Mouse (Mus musculus): ENCODE data around the gene Myom3. TPM values are rescaled to one million over a fixed set of nuclear protein-coding genes. Genes with fewer than 3 reads are reported as not detected.
A peak's percentile ranks its signal among the peaks of the same experiment; 100 is the strongest.

Gene Myom3
- polyA plus RNA-seq, 1 experiment from 2014 or later = not detected

DNA sequence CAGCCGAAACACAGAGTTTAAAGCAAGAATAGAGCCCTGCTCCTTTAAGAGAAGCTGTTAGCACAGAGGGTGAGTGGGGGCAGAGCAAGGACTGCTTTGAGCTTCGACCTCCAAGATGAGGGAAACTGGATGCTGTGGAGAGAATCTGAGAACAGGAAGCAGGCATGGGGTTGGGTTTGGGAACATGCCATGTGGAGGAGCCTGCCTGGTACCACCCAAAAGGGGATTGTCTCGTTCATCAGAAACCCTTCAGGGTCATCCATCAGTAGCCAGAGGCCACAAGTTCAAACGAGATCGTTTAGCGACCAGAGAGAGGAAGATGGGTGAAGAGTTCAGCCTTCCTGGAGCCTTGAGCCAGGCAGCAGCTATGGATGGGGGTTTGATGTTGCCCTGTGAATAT is 16.0 kb upstream of the Myom3 start:
- Histone ChIP-seq H3K4me2 (no peak overlapping the region), H3K4me3 (ENCODE audit: low read depth, low read length) (no peak overlapping the region), H3K9me3 (ENCODE audit: low read depth, low read length) (no peaks in the 10 kb centered on the region), H3K27ac (ENCODE audit: low read depth) (no peak overlapping the region), H3K9ac (no peak overlapping the region), H3K36me3 (ENCODE audit: insufficient read depth) (no peaks in the 10 kb centered on the region), H3K4me1 (ENCODE audit: insufficient read depth) (peaks cover 12% of the 10 kb centered on the region; the same call in 1 of the 2 replicates), H3K27me3 (ENCODE audit: insufficient read depth, low read length) (no peaks in the 10 kb centered on the region; the same call in 1 of the 2 replicates)
- 17% methylated on average over 6 of the region's 6 CpGs for WGBS
- DNase-seq = peak; percentile 7
- ATAC-seq (ENCODE audit: insufficient read depth) = no peak
- TF ChIP-seq CTCF (IDR thresholded peaks at IDR 0.05; ENCODE audit: low read depth) = no peak

DNA sequence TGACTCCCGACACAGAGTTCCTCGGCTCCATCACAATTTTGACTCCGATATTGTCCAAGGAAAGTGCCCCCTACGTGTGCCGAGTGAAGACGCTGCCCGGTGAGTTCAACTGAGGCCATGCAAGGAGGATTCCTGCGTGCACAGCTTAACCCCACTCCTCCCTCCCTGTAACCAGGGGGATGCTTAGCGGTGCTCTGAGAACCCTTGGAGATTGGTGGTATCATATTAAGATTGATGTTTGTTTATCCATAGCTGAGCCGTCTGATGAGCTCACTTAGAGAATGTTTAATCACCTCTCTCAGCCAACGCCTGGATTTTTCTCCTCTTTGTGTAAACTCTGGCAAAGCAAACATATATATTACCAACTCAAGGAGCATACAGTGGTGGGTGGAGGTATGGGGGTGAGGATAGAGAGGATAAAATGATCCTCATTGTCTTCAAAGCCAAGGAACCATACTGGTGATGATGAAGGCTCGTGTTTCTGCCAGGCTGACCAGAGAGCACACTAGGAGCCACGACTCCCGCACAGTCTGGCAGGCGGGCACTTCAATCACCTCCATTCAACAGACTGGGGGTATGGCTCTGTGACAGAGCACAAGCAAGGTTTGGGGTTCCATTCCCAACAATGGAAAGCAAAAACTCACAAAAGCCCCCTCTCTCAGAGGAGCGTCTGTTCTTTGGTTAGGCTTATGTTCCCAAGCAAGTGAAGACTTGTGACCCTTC is 14.6 kb upstream of the Myom3 start:
- peak; percentile 49; the same call in 1 of the 2 replicates for ATAC-seq (ENCODE audit: insufficient read depth)
- no peak overlapping the region for H3K27ac ChIP-seq (ENCODE audit: low read depth)
- 10% methylated on average over 16 of the region's 16 CpGs for WGBS
- H3K9ac ChIP-seq = no peak overlapping the region
- peaks cover 12% of the 10 kb centered on the region; the same call in 1 of the 2 replicates for H3K4me1 ChIP-seq (ENCODE audit: insufficient read depth)
- no peaks in the 10 kb centered on the region for H3K36me3 ChIP-seq (ENCODE audit: insufficient read depth)
- H3K9me3 ChIP-seq (ENCODE audit: low read depth, low read length) = no peaks in the 10 kb centered on the region
- DNase-seq = peak; percentile 21
- no peak for TF ChIP-seq CTCF (IDR thresholded peaks at IDR 0.05; ENCODE audit: low read depth)
- no peak overlapping the region for H3K4me2 ChIP-seq
- H3K27me3 ChIP-seq (ENCODE audit: insufficient read depth, low read length) = no peaks in the 10 kb centered on the region; the same call in 1 of the 2 replicates
- no peak overlapping the region for H3K4me3 ChIP-seq (ENCODE audit: low read depth, low read length)

DNA sequence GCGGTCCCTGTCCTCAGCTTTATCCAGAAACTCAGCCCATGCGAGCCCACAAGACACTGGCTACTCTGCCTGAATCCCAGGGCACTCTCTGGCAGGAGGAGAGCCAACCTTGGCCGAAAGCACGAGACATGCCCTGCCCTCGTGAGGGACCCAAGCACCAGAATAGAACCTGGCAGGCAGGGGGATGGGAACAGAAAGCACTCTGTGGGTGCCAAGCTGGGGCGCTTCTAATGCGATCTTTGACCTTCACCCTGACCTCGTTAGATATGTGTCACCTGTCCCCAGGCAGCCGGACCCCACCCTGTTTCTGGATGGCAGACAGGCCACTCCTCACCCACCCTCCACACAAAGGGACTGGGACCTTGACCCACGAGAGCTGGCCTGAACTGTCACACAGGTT is 13.9 kb upstream of the Myom3 start:
- no peak for ATAC-seq (ENCODE audit: insufficient read depth)
- Histone ChIP-seq H3K36me3 (ENCODE audit: insufficient read depth) (no peaks in the 10 kb centered on the region), H3K27ac (ENCODE audit: low read depth) (no peak overlapping the region), H3K4me2 (no peak overlapping the region), H3K4me1 (ENCODE audit: insufficient read depth) (peaks cover 12% of the 10 kb centered on the region; the same call in 1 of the 2 replicates), H3K27me3 (ENCODE audit: insufficient read depth, low read length) (no peaks in the 10 kb centered on the region; the same call in 1 of the 2 replicates), H3K9ac (no peak overlapping the region), H3K9me3 (ENCODE audit: low read depth, low read length) (no peaks in the 10 kb centered on the region), H3K4me3 (ENCODE audit: low read depth, low read length) (no peak overlapping the region)
- no peak for DNase-seq
- WGBS = 60% methylated on average over 10 of the region's 10 CpGs
- TF ChIP-seq CTCF (IDR thresholded peaks at IDR 0.05; ENCODE audit: low read depth) = no peak

- TF ChIP-seq CTCF (IDR thresholded peaks at IDR 0.05; ENCODE audit: low read depth) = peak; percentile 22; the same call in 1 of the 2 replicates
- WGBS = 70% methylated on average over 8 of the region's 8 CpGs
- Histone ChIP-seq H3K36me3 (ENCODE audit: insufficient read depth) (no peaks in the 10 kb centered on the region), H3K9me3 (ENCODE audit: low read depth, low read length) (no peaks in the 10 kb centered on the region), H3K27ac (ENCODE audit: low read depth) (no peak overlapping the region), H3K4me2 (no peak overlapping the region), H3K9ac (no peak overlapping the region), H3K4me1 (ENCODE audit: insufficient read depth) (no peaks in the 10 kb centered on the region), H3K4me3 (ENCODE audit: low read depth, low read length) (no peak overlapping the region), H3K27me3 (ENCODE audit: insufficient read depth, low read length) (no peaks in the 10 kb centered on the region)
- ATAC-seq (ENCODE audit: insufficient read depth) (no peak), DNase-seq (no peak)
Observed at GRCm38 (mm10) chr4:135750896-135751295, 8.6 kb upstream of the Myom3 start.

DNA sequence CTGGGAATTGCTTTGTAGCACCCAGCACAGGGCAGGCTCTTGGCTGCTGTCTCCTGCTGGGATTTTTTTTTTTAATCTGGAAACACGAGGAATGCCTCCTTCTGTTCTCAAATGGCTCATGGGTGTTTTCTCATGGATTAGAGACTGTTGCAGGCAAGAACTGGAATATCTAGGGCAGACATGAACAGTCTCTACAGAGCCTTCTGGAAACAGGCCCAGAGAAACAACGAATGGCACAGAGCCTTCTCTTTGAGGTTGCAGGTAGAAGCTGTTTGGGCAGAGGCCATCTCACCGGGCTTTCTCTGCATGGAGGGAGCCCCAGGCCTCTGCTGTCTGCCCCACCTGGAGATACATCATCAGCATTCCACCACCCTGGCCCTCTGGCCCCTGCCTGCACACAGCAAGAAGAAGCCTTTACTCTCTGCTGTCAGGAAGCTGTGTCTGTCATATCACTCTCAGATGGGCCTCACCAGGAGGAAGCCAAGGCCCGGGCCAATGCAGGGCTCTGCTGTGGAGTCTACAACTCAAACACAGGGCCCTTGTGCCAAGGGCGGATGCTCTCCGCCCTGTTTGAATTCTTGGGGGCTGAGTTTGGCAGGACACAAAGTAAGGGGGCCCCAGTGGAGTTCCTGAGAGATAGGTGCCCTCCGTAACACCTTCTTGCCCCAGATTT is 7.3 kb upstream of the Myom3 start:
- no peak overlapping the region for H3K27ac ChIP-seq (ENCODE audit: low read depth)
- ATAC-seq (ENCODE audit: insufficient read depth) = no peak
- WGBS = 60% methylated on average over 7 of the region's 7 CpGs

GRCm38 (mm10) chr4:135752779-135753164 is 6.7 kb upstream of the Myom3 start:
- Histone ChIP-seq H3K9ac (no peak overlapping the region), H3K4me2 (no peak overlapping the region), H3K4me3 (ENCODE audit: low read depth, low read length) (no peak overlapping the region), H3K36me3 (ENCODE audit: insufficient read depth) (no peaks in the 10 kb centered on the region), H3K9me3 (ENCODE audit: low read depth, low read length) (no peaks in the 10 kb centered on the region), H3K27me3 (ENCODE audit: insufficient read depth, low read length) (no peaks in the 10 kb centered on the region), H3K4me1 (ENCODE audit: insufficient read depth) (no peaks in the 10 kb centered on the region), H3K27ac (ENCODE audit: low read depth) (no peak overlapping the region)
- WGBS = 60% methylated on average over 8 of the region's 8 CpGs
- ATAC-seq (ENCODE audit: insufficient read depth) (no peak), DNase-seq (no peak)
- no peak for TF ChIP-seq CTCF (IDR thresholded peaks at IDR 0.05; ENCODE audit: low read depth)

More for the DNA sequence above, 7.3 kb upstream of the Myom3 start:
- no peak for TF ChIP-seq CTCF (IDR thresholded peaks at IDR 0.05; ENCODE audit: low read depth)
- Histone ChIP-seq H3K4me3 (ENCODE audit: low read depth, low read length) (no peak overlapping the region), H3K27me3 (ENCODE audit: insufficient read depth, low read length) (no peaks in the 10 kb centered on the region), H3K9ac (no peak overlapping the region), H3K36me3 (ENCODE audit: insufficient read depth) (no peaks in the 10 kb centered on the region), H3K4me1 (ENCODE audit: insufficient read depth) (no peaks in the 10 kb centered on the region), H3K9me3 (ENCODE audit: low read depth, low read length) (no peaks in the 10 kb centered on the region), H3K4me2 (no peak overlapping the region)
- no peak for DNase-seq

DNA sequence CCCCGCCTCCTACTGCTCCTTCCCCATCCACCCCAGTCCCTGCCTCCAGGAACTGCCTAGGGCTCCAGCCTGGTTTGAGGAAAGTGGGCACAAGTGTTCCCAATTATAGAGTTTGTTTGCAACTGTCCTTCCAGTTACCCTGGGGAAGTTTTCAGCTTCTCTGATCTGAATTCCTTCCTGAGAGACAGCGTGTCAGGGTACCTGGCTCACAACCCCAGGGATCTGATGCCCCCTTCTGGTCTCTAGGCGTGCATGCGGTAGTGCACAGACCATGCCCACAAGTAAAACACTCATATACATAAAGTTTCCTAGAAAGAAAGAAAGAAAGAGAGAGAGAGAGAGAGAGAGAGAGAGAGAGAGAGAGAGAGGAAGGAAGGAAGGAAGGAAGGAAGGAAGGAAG is 1.2 kb upstream of the Myom3 start:
- 23% methylated on average over 4 of the region's 4 CpGs for WGBS
- DNase-seq = peak; percentile 58
- peak; percentile 51 for TF ChIP-seq CTCF (IDR thresholded peaks at IDR 0.05; ENCODE audit: low read depth)
- Histone ChIP-seq H3K4me1 (ENCODE audit: insufficient read depth) (no peaks in the 10 kb centered on the region), H3K4me3 (ENCODE audit: low read depth, low read length) (no peak overlapping the region), H3K36me3 (ENCODE audit: insufficient read depth) (no peaks in the 10 kb centered on the region), H3K27me3 (ENCODE audit: insufficient read depth, low read length) (no peaks in the 10 kb centered on the region), H3K9me3 (ENCODE audit: low read depth, low read length) (no peaks in the 10 kb centered on the region), H3K27ac (ENCODE audit: low read depth) (no peak overlapping the region), H3K4me2 (no peak overlapping the region), H3K9ac (no peak overlapping the region)
- no peak for ATAC-seq (ENCODE audit: insufficient read depth)
